Mouse (Mus musculus) C2C12 (cell line): ENCODE measurements at regions not wholly inside any gene's neighbourhood (a gene's known extent, or its start where the extent isn't known, plus 50 kb on each side); places are given as distances from the start of the nearest gene placed in this dataset.

Experiments
- CEBPB ChIP-seq: IDR thresholded peaks from one replicate; pipeline ENCODE4 v1.6.1; 2011; ENCODE audit warnings: low read depth, mild to moderate bottlenecking, control low read depth, moderate library complexity
- USF1 ChIP-seq: IDR thresholded peaks from one replicate; pipeline ENCODE4 v1.6.1; 2011; ENCODE audit warnings: low read depth, mild to moderate bottlenecking, control low read depth, moderate library complexity

DNA sequence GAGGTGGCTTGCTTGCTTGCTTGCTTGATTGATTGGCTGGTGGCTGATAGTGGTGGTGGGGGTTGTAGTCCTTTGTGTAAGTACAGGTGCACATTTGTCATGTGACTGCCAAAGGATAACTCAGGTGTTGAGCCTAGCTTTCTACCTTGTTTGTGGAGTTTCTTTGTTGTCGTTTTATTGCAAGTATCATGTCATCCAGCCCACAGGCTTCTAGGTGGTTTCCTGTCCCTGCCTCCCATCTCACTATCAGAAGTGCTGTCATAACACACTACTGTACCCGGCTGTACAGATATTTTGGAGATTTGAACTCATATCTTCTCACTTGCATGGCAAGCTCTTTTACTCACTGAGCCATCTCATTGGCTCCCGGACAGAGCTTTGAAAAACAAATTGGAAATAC is 186.9 kb downstream of the Cog6 start:
- no peak for TF ChIP-seq CEBPB
- TF ChIP-seq USF1: no peak
